Comparison of ENCODE assay signal across 15 mouse cellular contexts in the genomic region with DNA sequence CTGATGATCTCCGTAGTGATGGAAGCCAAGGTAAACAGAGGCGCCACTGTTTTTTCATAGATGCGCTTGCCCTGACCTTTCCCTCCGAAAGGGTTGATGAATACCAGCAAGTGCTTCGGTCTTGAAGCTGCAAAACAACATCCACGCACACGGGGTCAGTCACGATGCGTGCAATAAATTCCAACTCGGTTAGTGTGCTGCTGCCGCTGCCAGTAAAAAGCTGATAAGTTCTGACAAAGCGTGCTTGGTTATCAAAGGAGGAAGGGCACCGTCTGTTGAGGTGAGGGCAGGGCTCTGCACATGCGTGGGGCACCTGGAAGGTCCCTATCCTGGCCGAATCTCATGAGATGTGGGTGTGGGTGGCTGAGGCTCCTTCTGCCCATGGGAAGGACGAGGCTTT. TPM values are rescaled to one million over a fixed set of nuclear protein-coding genes. Genes with fewer than 3 reads are reported as not detected.
DNase-seq lines count a peak whose midpoint lies in the region; ATAC-seq and TF ChIP-seq lines count a peak whose summit lies in the region.
"Had no signal": no experiment of that assay in that cellular context is flagged by ENCODE, and none has a peak within 500 bp of the region (broad histone marks: within the 10 kb centered on the region; RNA-seq: fewer than 3 reads in every experiment).

No protein-coding gene starts in this region.

- in situ Hi-C loops in CH12.LX (cut with MboI; ENCODE audit: low pct_ligation_motif_present, low pct_unique_long_range_greater_than_20kb, low sequenced_read_pairs), result no loop called here

- no peak for TF ChIP-seq EP300 in CH12.LX (IDR thresholded peaks at IDR 0.05; ENCODE audit: low read length)

- no peaks in the 10 kb centered on the region for H3K27me3 ChIP-seq in kidney, postnatal 0 days (ENCODE audit: insufficient read depth, low read length)
- H3K27me3 ChIP-seq in CH12.LX (replicated peaks), result no peaks in the 10 kb centered on the region
- H3K27me3 ChIP-seq in intestine, embryonic 16.5 days (replicated peaks; ENCODE audit: control insufficient read depth, insufficient read depth, low read length), result no peaks in the 10 kb centered on the region
- H3K27me3 ChIP-seq in midbrain, embryonic 13.5 days, result no peaks in the 10 kb centered on the region
- H3K27me3 ChIP-seq: heart, embryonic 15.5 days; hindbrain, embryonic 15.5 days; limb, embryonic 12.5 days had no signal

- DNase-seq in adrenal gland, postnatal 14 days, result peak; percentile 54
- DNase-seq in adrenal gland, postnatal 10 days, result no peak
- DNase-seq in kidney, postnatal 0 days (ENCODE audit: low spot score), result no peak
- no peak for DNase-seq in kidney, postnatal 4 days
- DNase-seq in CH12.LX (ENCODE audit: extremely low read depth), result no peak
- no peak for DNase-seq in left cerebral cortex, postnatal 36 days (ENCODE audit: low spot score in 2 of 2)
- DNase-seq: cerebellum, adult 11 months; kidney, adult 9 months; right cerebral cortex, adult 18-20 months had no signal

- no peak overlapping the region for H3K4me3 ChIP-seq in kidney, postnatal 0 days (replicated peaks; ENCODE audit: low read depth, low read length)
- no peak overlapping the region for H3K4me3 ChIP-seq in CH12.LX (replicated peaks in 1 of 3; ENCODE audit: low read depth in 2 of 3, low read length in 2 of 3, poor library complexity in 1 of 3)
- H3K4me3 ChIP-seq in intestine, embryonic 16.5 days (ENCODE audit: low read length), result no peak overlapping the region
- no peak overlapping the region for H3K4me3 ChIP-seq in midbrain, embryonic 13.5 days (replicated peaks)
- H3K4me3 ChIP-seq: heart, embryonic 15.5 days; hindbrain, embryonic 15.5 days; left cerebral cortex, adult 2 months; limb, embryonic 12.5 days had no signal

- no peak overlapping the region for H3K4me2 ChIP-seq in kidney, postnatal 0 days (ENCODE audit: low read length)
- no peak overlapping the region for H3K4me2 ChIP-seq in CH12.LX (ENCODE audit: insufficient read depth, low read depth, poor library complexity, severe bottlenecking)
- no peak overlapping the region for H3K4me2 ChIP-seq in intestine, embryonic 16.5 days (ENCODE audit: low read depth, low read length)
- H3K4me2 ChIP-seq in midbrain, embryonic 13.5 days (replicated peaks), result no peak overlapping the region
- H3K4me2 ChIP-seq: heart, embryonic 15.5 days; hindbrain, embryonic 15.5 days; limb, embryonic 12.5 days had no signal

- H3K4me1 ChIP-seq in kidney, postnatal 0 days (replicated peaks; ENCODE audit: insufficient read depth, low read length), result no peaks in the 10 kb centered on the region
- peaks cover 0 to 3% of the 10 kb centered on the region in 2 experiments; a peak in 1 of 4 replicates for H3K4me1 ChIP-seq in CH12.LX (ENCODE audit: control insufficient read depth in 1 of 2, insufficient read depth in 2 of 2)
- no peaks in the 10 kb centered on the region for H3K4me1 ChIP-seq in intestine, embryonic 16.5 days (ENCODE audit: control insufficient read depth, insufficient read depth, low read length)
- no peaks in the 10 kb centered on the region for H3K4me1 ChIP-seq in midbrain, embryonic 13.5 days (replicated peaks)
- H3K4me1 ChIP-seq: hindbrain, embryonic 15.5 days; limb, embryonic 12.5 days had no signal

- no peaks in the 10 kb centered on the region for H3K79me2 ChIP-seq in CH12.LX (replicated peaks; ENCODE audit: control insufficient read depth, extremely low read depth, insufficient read depth, poor library complexity, severe bottlenecking)

- no peak for TF ChIP-seq POLR2A in CH12.LX (IDR thresholded peaks at IDR 0.05; ENCODE audit: low read depth, low read length)

- dilution Hi-C loops in CH12.LX (cut with MboI; ENCODE audit: extremely low pct_ligation_motif_present, extremely low pct_unique_long_range_greater_than_20kb, low sequenced_read_pairs), result no loop called here

- TF ChIP-seq RAD21 in CH12.LX (IDR thresholded peaks at IDR 0.05; ENCODE audit: low read depth, low read length), result peak; percentile 18

- H3K9me3 ChIP-seq in kidney, postnatal 0 days (replicated peaks; ENCODE audit: low read length), result no peaks in the 10 kb centered on the region
- peaks cover 4% of the 10 kb centered on the region for H3K9me3 ChIP-seq in CH12.LX (replicated peaks; ENCODE audit: low read length)
- no peaks in the 10 kb centered on the region for H3K9me3 ChIP-seq in intestine, embryonic 16.5 days (ENCODE audit: control insufficient read depth, low read length)
- H3K9me3 ChIP-seq in midbrain, embryonic 13.5 days, result no peaks in the 10 kb centered on the region
- H3K9me3 ChIP-seq: heart, embryonic 15.5 days; hindbrain, embryonic 15.5 days had no signal

- no peak overlapping the region for H3K9ac ChIP-seq in kidney, postnatal 0 days (ENCODE audit: low read depth, low read length)
- H3K9ac ChIP-seq in CH12.LX (ENCODE audit: insufficient read depth, low read depth), result no peak overlapping the region
- H3K9ac ChIP-seq in intestine, embryonic 16.5 days (ENCODE audit: low read depth, low read length), result no peak overlapping the region
- H3K9ac ChIP-seq in midbrain, embryonic 13.5 days (replicated peaks), result no peak overlapping the region
- H3K9ac ChIP-seq: heart, embryonic 15.5 days; hindbrain, embryonic 15.5 days; limb, embryonic 12.5 days had no signal

- ATAC-seq in kidney, postnatal 0 days (replicated peaks; ENCODE audit: low FRiP score, low read depth), result no peak
- peak; percentile 77 for ATAC-seq in intestine, embryonic 16.5 days
- no peak for ATAC-seq in midbrain, embryonic 13.5 days

- peak; percentile 57 for TF ChIP-seq CTCF in kidney, postnatal 0 days (IDR thresholded peaks at IDR 0.05; ENCODE audit: low read depth)
- TF ChIP-seq CTCF in CH12.LX (conservative IDR thresholded peaks at IDR 0.05 in 1 of 2, IDR thresholded peaks at IDR 0.05 in 1 of 2; ENCODE audit: low read depth in 2 of 2, low read length in 2 of 2), result peak in 1 of 2 experiments; percentile 32; a peak in 2 of 4 replicates

- no peaks in the 10 kb centered on the region for H3K36me3 ChIP-seq in kidney, postnatal 0 days (ENCODE audit: insufficient read depth, low read length)
- peaks cover 11 to 24% of the 10 kb centered on the region in 2 experiments for H3K36me3 ChIP-seq in CH12.LX (replicated peaks in 1 of 2; ENCODE audit: control insufficient read depth in 1 of 2, insufficient read depth in 1 of 2, low read length in 1 of 2)
- no peaks in the 10 kb centered on the region for H3K36me3 ChIP-seq in intestine, embryonic 16.5 days (ENCODE audit: control insufficient read depth, insufficient read depth, low read length)
- H3K36me3 ChIP-seq in midbrain, embryonic 13.5 days, result peaks cover 51% of the 10 kb centered on the region

- no peak overlapping the region for H3K27ac ChIP-seq in kidney, postnatal 0 days
- H3K27ac ChIP-seq in CH12.LX (ENCODE audit: insufficient read depth, low read depth), result no peak overlapping the region
- no peak overlapping the region for H3K27ac ChIP-seq in intestine, embryonic 16.5 days (ENCODE audit: low read length)
- no peak overlapping the region for H3K27ac ChIP-seq in midbrain, embryonic 13.5 days
- H3K27ac ChIP-seq: heart, embryonic 15.5 days; hindbrain, embryonic 15.5 days; left cerebral cortex, adult 2 months; limb, embryonic 12.5 days had no signal

- intact Hi-C loops in left cerebral cortex, postnatal 36 days (cut with DNase I), result loop anchor here (5.0 kb wide), 1 partner anchor 68 kb away; no protein-coding TSS in a partner anchor

- 58% methylated on average over 16 of the region's 16 CpGs for WGBS in kidney, postnatal 0 days
- 37% methylated on average over 16 of the region's 16 CpGs for WGBS in intestine, embryonic 16.5 days
- 90% methylated on average over 16 of the region's 16 CpGs for WGBS in midbrain, embryonic 13.5 days

TF ChIP-seq in CH12.LX, 34 proteins besides CTCF, POLR2A, EP300 and RAD21:
- TF ChIP-seq MAZ (IDR thresholded peaks at IDR 0.05; ENCODE audit: low read depth, low read length) (no peak), TBP (conservative IDR thresholded peaks at IDR 0.05; ENCODE audit: low read depth, low read length) (no peak), MYC (IDR thresholded peaks at IDR 0.05; ENCODE audit: low read depth, low read length) (no peak), SMC3 (IDR thresholded peaks at IDR 0.05; ENCODE audit: low read depth, low read length) (no peak), UBTF (IDR thresholded peaks at IDR 0.05; ENCODE audit: low read depth, low read length) (no peak), MAFK (IDR thresholded peaks at IDR 0.05; ENCODE audit: insufficient replicate concordance, low read length) (no peak), ZC3H11A (IDR thresholded peaks at IDR 0.05; ENCODE audit: low read depth, low read length) (no peak), CHD1 (IDR thresholded peaks at IDR 0.05; ENCODE audit: low read depth, low read length) (no peak), ZKSCAN1 (IDR thresholded peaks at IDR 0.05; ENCODE audit: borderline replicate concordance, low read depth, low read length) (no peak)

RNA-seq across cellular contexts. Expression of a gene that starts 26.8 kb away (rescaled TPM):
- total RNA-seq in adrenal gland, postnatal 14 days (2021), result 31.5 and 33.0 TPM in 2 replicates
- total RNA-seq in adrenal gland, postnatal 10 days (2021), result 10 to 100 TPM; 21.1 to 26.4 TPM
- polyA plus RNA-seq in kidney, postnatal 0 days (2015; fragmentation: Nextera tagmentation; extraction: Ambion mirVana), result 9.4 and 10.6 TPM in 2 replicates
- total RNA-seq in CH12.LX (2012; rRNA removed) (8.8 and 10.3 TPM in 2 replicates), CH12.LX (2014; rRNA removed) (3.7 and 4.4 TPM in 2 replicates)
- 2.2 and 2.5 TPM in 2 replicates for polyA plus RNA-seq in CH12.LX (2012; ENCODE audit: insufficient read length, low read depth)
- 7.9 and 8.0 TPM in 2 replicates for polyA plus RNA-seq in intestine, embryonic 16.5 days (2015; fragmentation: Nextera tagmentation; extraction: Ambion mirVana)
- 20.6 and 22.3 TPM in 2 replicates for polyA plus RNA-seq in midbrain, embryonic 13.5 days (2015; fragmentation: Nextera tagmentation; extraction: Ambion mirVana)
- total RNA-seq in left cerebral cortex, postnatal 36 days (2021), result 10 to 100 TPM; 55.1 to 58.1 TPM

RNA-seq across cellular contexts. Expression of a gene that starts 55.2 kb away (rescaled TPM):
- total RNA-seq in adrenal gland, postnatal 14 days (2021), result 26.8 and 32.0 TPM in 2 replicates
- total RNA-seq in adrenal gland, postnatal 10 days (2021), result 10 to 100 TPM; 26.2 to 31.6 TPM
- polyA plus RNA-seq in kidney, postnatal 0 days (2015; fragmentation: Nextera tagmentation; extraction: Ambion mirVana), result 12.7 and 14.0 TPM in 2 replicates
- total RNA-seq in CH12.LX (2012; rRNA removed), result 15.0 and 20.2 TPM in 2 replicates
- 19.4 and 21.1 TPM in 2 replicates for total RNA-seq in CH12.LX (2014; rRNA removed)
- polyA plus RNA-seq in CH12.LX (2012; ENCODE audit: insufficient read length, low read depth), result 16.5 and 17.6 TPM in 2 replicates
- polyA plus RNA-seq in intestine, embryonic 16.5 days (2015; fragmentation: Nextera tagmentation; extraction: Ambion mirVana), result 12.5 and 13.7 TPM in 2 replicates
- polyA plus RNA-seq in midbrain, embryonic 13.5 days (2015; fragmentation: Nextera tagmentation; extraction: Ambion mirVana), result 13.4 and 13.6 TPM in 2 replicates
- 10 to 100 TPM; 31.8 to 33.4 TPM for total RNA-seq in left cerebral cortex, postnatal 36 days (2021)
